Mouse (Mus musculus) CH12.LX (cell line): ENCODE measurements around the gene Vmn1r6.

Experiments
- BHLHE40 ChIP-seq: IDR thresholded peaks from 2 replicates; pipeline ENCODE4 v1.6.1; 2011; ENCODE audit warnings: mild to moderate bottlenecking, low read depth, low read length, improper control_type of control experiment
- CTCF ChIP-seq, 2 experiments: IDR thresholded peaks in 1 of 2; conservative IDR thresholded peaks in 1 of 2; 2 replicates each; pipeline ENCODE4 v1.5.1; 2011 to 2012; ENCODE audit warnings: low read depth in 2 of 2, low read length in 2 of 2, improper control_type of control experiment in 1 of 2, inconsistent platforms in 1 of 2, mild to moderate bottlenecking in 1 of 2, moderate library complexity in 1 of 2
- MAFK ChIP-seq: IDR thresholded peaks from 2 replicates; pipeline ENCODE4 v1.6.1; 2011; ENCODE audit warnings: low read length, improper control_type of control experiment; ENCODE audit not compliant: insufficient replicate concordance
- MAX ChIP-seq: IDR thresholded peaks from 2 replicates; pipeline ENCODE4 v1.6.1; 2011; ENCODE audit warnings: low read length, improper control_type of control experiment
- MXI1 ChIP-seq: IDR thresholded peaks from 2 replicates; pipeline ENCODE4 v1.6.1; 2011; ENCODE audit warnings: mild to moderate bottlenecking, low read depth, low read length, improper control_type of control experiment
- POLR2A ChIP-seq: IDR thresholded peaks from 2 replicates; pipeline ENCODE4 v1.6.1; 2011; ENCODE audit warnings: low read depth, mild to moderate bottlenecking, improper control_type of control experiment, low read length
- POLR2AphosphoS2 ChIP-seq: IDR thresholded peaks from 2 replicates; pipeline ENCODE4 v1.6.1; 2011; ENCODE audit warnings: low read depth, low read length, improper control_type of control experiment
- TBP ChIP-seq: conservative IDR thresholded peaks from 2 replicates; pipeline ENCODE4 v1.6.1; 2011; ENCODE audit warnings: low read depth, low read length, improper control_type of control experiment
- TCF12 ChIP-seq: IDR thresholded peaks from 2 replicates; pipeline ENCODE4 v1.6.1; 2014; ENCODE audit warnings: low read depth, mild to moderate bottlenecking, inconsistent platforms, low read length, improper control_type of control experiment
- UBTF ChIP-seq: IDR thresholded peaks from 2 replicates; pipeline ENCODE4 v1.6.1; 2012; ENCODE audit warnings: low read depth, mild to moderate bottlenecking, inconsistent platforms, low read length, improper control_type of control experiment, moderate library complexity
- USF2 ChIP-seq: conservative IDR thresholded peaks from 2 replicates; pipeline ENCODE4 v1.6.1; 2011; ENCODE audit warnings: low read depth, low read length, improper control_type of control experiment
- ZC3H11A ChIP-seq: IDR thresholded peaks from 2 replicates; pipeline ENCODE4 v1.6.1; 2012; ENCODE audit warnings: low read depth, mild to moderate bottlenecking, inconsistent platforms, low read length, improper control_type of control experiment

DNA sequence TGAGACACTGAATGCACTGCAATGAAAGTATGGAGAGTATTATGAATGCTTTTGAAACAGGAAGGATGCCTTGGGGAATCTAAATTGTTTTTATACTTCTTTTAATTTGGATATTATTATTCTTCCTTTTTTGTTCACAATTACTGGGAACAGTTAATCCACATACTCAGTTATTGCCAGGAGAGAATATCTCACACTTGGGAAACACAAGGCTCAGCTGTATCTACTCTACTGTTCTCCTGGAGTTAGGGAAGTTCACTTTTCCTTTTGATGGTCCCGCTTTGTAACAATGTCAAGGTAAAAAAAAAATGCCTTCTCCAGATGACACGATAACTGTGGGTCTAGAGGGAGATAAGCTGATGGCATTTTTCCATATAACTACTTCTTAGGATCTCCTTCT, at the start of gene Vmn1r6:
- TF ChIP-seq POLR2A, result no peak
- TF ChIP-seq TCF12, result no peak
- TF ChIP-seq POLR2AphosphoS2, result no peak
- TF ChIP-seq MAFK, result no peak
- TF ChIP-seq MAX, result no peak
- TF ChIP-seq ZC3H11A, result no peak
- no peak for TF ChIP-seq MXI1
- no peak for TF ChIP-seq USF2
- no peak for TF ChIP-seq CTCF (conservative IDR thresholded peaks at IDR 0.05 in 1 of 2, IDR thresholded peaks at IDR 0.05 in 1 of 2; ENCODE audit: low read depth in 2 of 2, low read length in 2 of 2)
- TF ChIP-seq TBP, result no peak
- no peak for TF ChIP-seq BHLHE40
- TF ChIP-seq UBTF, result no peak
